Mouse (Mus musculus): ENCODE results near the gene Ppp2r5b.

GRCm38 (mm10) chr19:6267306-6268169, 31.9 kb upstream of the Ppp2r5b start:
- TF ChIP-seq CTCF (conservative IDR thresholded peaks at IDR 0.05; ENCODE audit: low read length) = no peak
- no peak for TF ChIP-seq POU5F1 (IDR thresholded peaks at IDR 0.05; ENCODE audit: borderline replicate concordance, low read length)

All from E14TG2a.4 (cell line).